Mouse (Mus musculus): ENCODE data around the gene Ak5.

DNA sequence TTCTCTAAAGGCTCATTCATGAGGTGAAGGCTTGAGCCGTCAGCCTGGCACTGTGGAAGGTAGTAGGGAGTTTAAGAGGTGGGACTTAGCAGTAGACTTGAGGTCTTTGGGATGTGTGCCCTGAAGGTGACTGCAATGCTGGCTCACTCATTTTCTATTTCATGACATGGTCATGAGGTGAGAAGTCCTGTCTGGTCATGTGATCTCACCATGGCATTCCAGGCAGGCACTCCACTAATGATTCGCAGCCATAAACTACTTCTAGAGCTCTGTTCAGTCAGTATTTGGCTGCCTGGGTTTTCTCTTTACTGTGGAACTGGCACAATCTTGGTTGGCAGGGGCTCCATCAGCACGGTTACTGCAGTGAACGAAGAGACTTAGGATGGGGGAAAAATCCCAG, 179.2 kb downstream of the Ak5 start:
- TF ChIP-seq CTCF (IDR thresholded peaks at IDR 0.05; ENCODE audit: low read depth) (no peak), EP300 (IDR thresholded peaks at IDR 0.05; ENCODE audit: low read depth) (no peak)

Measured in heart, postnatal 0 days (tissue).